Mouse (Mus musculus) lung, adult 2 months (tissue): Measurements from ENCODE around the gene Kdm5a. TPM values are rescaled to one million over a fixed set of nuclear protein-coding genes. Genes with fewer than 3 reads are reported as not detected.

ENCODE experiments used
- DNase-seq: peaks from one replicate; pipeline ENCODE4 v3.0.0; 2022
- H3K4me1 ChIP-seq: fragments of 200-500 bp; 2 replicates; pipeline ENCODE4 v1.6.1; 2011; ENCODE audit warnings: low read length; ENCODE audit not compliant: control insufficient read depth, insufficient read depth
- H3K4me3 ChIP-seq: fragments of 200-500 bp; replicated peaks from 2 replicates; pipeline ENCODE3; 2011; ENCODE audit warnings: low read depth, mild to moderate bottlenecking, control low read depth, low read length; ENCODE audit errors: extremely low read depth
- CTCF ChIP-seq: fragments of 200-500 bp; IDR thresholded peaks from 2 replicates; pipeline ENCODE4 v1.5.1; 2011; ENCODE audit warnings: mild to moderate bottlenecking, low read length, control low read depth; ENCODE audit not compliant: insufficient read depth
- POLR2A ChIP-seq: fragments of 200-500 bp; IDR thresholded peaks from 2 replicates; pipeline ENCODE4 v1.6.1; 2011; ENCODE audit warnings: low read depth, mild to moderate bottlenecking, control low read depth, low read length, borderline replicate concordance; ENCODE audit errors: extremely low read depth
- WGBS: fragments of 180-500 bp; shearing (Covaris S2); methylation state at CpG from one replicate; pipeline ENCODE4 v1.1.7; 2018; 5-methylcytosine and 5-hydroxymethylcytosine counted together
- polyA plus RNA-seq: library from polyadenylated mRNA; depleted of rRNA; stranded (reverse); fragments of >200 nt; gene quantifications from 2 replicates; pipeline ENCODE4 v1.2.3, GENCODE M21; 2012; rRNA removed

Kdm5a gene
- 3.5 and 5.8 TPM in 2 replicates for polyA plus RNA-seq

DNA sequence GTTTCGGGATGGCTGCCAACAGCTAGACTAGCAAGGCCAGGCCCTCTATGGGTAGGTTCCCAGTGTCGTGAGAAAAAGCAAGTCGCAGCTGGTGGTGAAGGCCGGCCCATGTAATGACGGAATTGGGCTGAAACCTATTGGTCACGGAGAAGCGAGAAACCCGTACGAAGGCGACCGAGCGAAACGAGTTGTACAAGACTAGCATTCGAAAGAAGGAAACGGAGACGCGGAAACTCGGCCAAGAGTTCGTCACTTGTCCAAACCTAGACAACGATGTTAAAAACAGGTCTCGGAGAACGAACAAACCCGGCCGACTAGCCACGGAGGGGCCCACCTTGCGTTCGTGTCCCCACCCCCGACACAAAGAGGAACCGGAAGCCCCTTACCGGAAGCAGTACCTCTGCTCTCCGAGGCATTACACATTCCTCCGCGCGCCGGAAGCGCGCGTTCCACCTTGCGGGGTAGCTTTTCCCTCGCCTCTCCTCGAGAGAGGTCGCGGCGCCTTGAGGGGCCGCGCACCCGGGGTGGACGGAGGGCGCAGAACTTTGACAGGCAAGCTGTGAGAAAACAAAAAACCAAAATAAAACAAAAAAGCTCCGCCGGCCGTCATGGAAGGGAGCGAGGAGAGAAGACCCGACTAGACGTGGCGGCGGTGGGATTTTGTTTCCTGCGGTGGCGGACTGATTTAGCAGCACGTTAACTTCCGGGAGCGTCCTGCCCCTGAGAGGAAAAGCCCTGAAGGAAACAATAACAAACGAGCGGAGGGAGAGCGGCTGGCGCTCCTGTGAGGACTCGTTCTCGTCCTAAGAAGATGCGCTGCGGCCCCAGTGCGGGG, at the start of gene Kdm5a, which contains the start of gene Ccdc77:
Kdm5a (plus strand) TSS at position 437 of the 835 bp plus-strand sequence.
Ccdc77 (minus strand) TSS at position 687 of the 835 bp plus-strand sequence.
- peak within 1 kb of the TSS; percentile 67 for H3K4me3 ChIP-seq
- TF ChIP-seq CTCF (no peak), POLR2A (peak; percentile 93)
- DNase-seq = peak; percentile 93
- H3K4me1 ChIP-seq = peaks cover 9% of the 10 kb centered on the region
- WGBS = under 1% methylated on average over 71 of the region's 71 CpGs

DNA sequence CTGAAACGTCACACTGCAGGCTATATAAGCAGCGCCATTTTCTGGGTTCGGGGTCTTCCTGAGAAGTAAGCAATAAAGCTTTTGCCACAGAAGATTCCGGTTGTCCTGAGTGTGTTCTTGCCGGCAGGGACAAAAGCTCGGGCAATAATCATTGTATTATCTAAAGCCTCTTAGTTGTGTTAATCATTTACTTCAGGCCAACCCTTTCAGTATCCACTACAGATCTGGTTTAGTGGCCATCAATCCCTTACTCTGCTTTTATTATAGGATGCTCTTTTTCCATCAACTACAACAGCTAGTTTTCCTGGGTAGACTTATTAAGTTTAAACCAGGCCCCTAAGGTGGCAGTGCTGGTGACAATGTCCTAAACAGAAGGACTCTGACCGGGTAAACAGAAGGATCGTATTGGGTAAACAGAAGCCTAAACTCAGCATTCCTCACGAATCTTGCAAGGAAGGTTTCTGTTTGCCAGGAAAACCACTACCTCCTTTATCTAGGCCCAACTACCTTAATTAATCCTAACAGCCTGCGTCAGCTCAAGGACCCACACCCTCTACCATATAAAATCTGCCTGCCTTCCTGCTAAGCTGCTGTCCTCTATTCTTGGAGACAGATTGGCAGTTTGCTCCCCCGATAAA, 45.5 kb upstream of the Kdm5a start:
- WGBS = 59% methylated on average over 11 of the region's 11 CpGs
- no peak for TF ChIP-seq CTCF
- TF ChIP-seq POLR2A = no peak
- no peak overlapping the region for H3K4me3 ChIP-seq
- H3K4me1 ChIP-seq = no peaks in the 10 kb centered on the region
- DNase-seq = no peak

DNA sequence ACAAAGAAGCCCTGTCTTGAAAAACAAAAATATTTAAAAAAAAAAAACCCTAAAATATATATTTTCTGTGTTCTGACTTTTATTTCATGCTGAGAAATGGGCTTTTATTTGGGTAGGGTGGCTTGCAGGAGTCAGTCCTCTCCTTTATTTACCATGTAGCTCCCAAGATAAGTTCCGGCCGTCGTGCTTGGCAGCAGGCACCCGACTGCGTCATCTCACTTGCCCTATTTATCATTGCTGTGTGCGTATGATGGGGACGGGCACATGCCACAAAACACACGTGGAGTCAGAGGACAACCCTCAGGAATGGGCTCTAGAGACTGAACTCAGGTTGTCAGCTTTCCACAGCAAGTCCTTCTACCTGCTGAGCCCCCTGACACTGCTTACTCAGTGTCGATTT, 44.8 kb upstream of the Kdm5a start:
- no peak for TF ChIP-seq POLR2A
- TF ChIP-seq CTCF = no peak
- WGBS = 61% methylated on average over 9 of the region's 9 CpGs
- DNase-seq = no peak
- no peak overlapping the region for H3K4me3 ChIP-seq
- no peaks in the 10 kb centered on the region for H3K4me1 ChIP-seq

DNA sequence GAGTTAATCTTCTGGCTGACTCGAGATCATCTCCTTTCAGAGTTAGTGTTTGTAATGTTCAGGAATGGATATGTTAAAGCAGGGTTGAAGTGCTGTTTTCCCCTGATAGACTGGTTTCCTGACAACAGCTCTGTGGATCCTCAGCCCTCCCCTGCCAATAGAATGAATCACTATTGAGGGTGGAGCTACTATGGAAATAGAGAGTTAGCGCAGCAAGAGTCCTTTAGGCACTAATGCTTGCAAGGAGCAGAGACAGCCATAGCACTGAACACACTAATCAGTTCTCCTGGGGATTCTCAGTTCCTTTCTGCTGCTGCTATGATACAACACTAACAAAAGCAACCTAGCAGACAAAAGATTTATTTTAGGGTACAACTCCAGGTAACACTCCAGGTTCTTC, 43.6 kb upstream of the Kdm5a start:
- DNase-seq = no peak
- TF ChIP-seq CTCF = no peak
- no peak for TF ChIP-seq POLR2A
- WGBS = 61% methylated on average over 2 of the region's 2 CpGs
- H3K4me3 ChIP-seq = no peak overlapping the region
- no peaks in the 10 kb centered on the region for H3K4me1 ChIP-seq

DNA sequence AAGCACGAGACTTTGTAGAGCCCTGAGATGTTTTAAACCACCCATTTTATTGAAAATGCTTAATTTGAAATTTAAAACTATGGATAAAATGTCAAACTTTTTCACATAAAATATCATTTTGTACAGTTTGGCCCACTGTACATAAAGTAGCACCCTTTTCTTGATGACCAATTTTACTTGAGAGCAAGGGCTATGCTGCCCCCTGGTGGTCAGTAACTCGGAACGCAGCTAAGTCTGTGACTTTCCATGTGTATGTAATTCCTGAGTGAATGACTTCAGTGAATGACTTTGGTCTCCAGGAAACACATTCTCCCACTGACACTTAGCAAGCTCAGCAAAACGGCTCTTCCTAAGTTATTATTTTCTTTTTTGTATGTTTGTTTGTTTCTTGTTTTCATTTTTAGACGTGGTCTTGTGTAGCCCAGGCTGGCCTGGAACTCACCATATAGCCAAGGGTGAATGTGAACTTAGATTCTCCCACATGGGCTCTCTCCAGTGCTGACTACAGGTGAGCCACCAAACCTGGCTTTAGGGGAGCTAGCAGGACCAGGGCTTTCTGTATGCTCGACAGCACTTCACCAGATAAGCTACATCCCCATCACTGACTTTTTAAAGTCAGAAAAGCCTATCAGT, 39.5 kb upstream of the Kdm5a start:
- Histone ChIP-seq H3K4me3 (no peak overlapping the region), H3K4me1 (no peaks in the 10 kb centered on the region)
- DNase-seq = peak; percentile 37
- WGBS = 31% methylated on average over 6 of the region's 6 CpGs
- TF ChIP-seq POLR2A (no peak), CTCF (peak; percentile 73)

DNA sequence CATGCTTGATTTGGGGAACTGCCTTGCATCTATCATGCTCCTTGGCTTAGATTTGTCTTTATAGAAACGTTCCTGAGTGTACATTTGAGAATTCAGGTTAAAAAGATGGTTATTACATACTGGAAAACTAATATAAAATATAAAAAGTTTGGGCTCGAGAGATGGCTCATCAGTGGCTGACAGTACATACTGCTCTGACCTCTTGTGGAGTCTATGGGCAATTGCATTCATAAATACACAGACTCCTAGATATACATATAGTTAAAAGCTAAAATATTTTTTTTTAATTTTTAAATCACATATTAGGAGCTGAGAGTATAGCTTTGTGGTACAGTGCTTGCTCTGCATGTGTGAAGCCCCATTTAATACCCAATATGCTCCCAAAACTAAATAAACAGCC, 31.6 kb upstream of the Kdm5a start:
- TF ChIP-seq POLR2A (no peak), CTCF (no peak)
- Histone ChIP-seq H3K4me1 (no peaks in the 10 kb centered on the region), H3K4me3 (no peak overlapping the region)
- DNase-seq = no peak
- WGBS = 83% methylated on average over 2 of the region's 2 CpGs

DNA sequence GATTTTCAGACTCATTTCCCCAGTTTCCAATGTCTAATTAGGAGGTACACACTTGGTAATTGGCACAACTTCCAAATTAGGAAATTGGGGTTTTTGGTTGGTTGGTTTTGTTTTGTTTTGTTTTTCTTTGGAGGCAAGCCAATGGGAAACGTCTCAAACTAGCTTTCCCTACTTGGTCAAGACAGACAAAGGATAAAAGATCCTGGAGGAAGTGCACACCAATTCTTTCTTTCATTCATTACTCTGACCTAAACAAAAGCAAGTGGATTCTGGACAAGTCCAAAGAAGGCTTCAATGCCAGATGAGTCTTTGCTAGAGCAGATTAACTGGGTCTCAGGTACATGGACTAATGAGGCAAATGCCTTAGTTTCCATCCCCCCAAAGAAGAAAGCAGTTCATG, 19.9 kb upstream of the Kdm5a start:
- TF ChIP-seq CTCF = no peak
- Histone ChIP-seq H3K4me1 (no peaks in the 10 kb centered on the region), H3K4me3 (no peak overlapping the region)
- DNase-seq = no peak
- 18% methylated on average over 1 of the region's 1 CpGs for WGBS

DNA sequence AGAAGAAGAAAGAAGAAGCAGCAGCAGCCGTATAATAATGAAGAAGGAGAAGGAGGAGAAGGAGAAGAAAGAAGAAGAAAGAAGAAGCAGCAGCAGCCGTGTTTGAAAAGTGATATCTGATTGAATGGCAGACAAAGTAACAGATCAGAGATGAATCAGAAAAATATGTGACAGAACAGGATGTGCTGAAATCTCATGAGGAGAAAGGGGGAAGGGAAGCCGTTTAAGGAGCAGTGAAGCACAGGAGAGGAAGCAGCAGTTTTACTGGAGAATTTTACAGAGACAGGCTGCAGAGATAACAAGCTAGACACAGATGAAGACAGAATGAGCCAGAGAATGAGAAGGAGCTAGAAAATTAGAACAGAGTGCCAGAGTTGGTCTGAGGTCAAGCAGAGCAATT, 14.9 kb upstream of the Kdm5a start:
- Histone ChIP-seq H3K4me3 (no peak overlapping the region), H3K4me1 (no peaks in the 10 kb centered on the region)
- 85% methylated on average over 3 of the region's 3 CpGs for WGBS
- TF ChIP-seq CTCF (no peak), POLR2A (no peak)
- DNase-seq = no peak

DNA sequence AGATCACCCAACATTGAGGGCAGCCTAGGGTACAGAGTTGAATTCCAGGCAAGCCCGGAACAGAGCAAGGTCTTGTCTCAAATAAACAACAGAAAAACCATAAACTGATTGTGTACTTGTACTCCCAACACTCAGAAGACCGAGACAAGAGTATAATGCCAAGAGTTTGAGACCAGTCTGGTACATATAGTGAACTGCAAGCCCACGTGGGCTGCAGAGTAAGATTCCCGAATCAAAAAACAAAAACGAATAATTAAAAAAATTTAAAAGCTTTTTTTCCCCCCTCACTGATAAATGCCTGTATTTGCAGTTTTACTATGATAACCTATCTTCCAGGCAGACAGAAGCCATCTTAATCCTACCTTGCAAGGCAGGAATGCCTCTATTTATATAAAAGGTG, 7.4 kb upstream of the Kdm5a start:
- peak overlapping the region; percentile 1 for H3K4me3 ChIP-seq
- WGBS = 21% methylated on average over 5 of the region's 5 CpGs
- TF ChIP-seq POLR2A (no peak), CTCF (no peak)
- H3K4me1 ChIP-seq = no peaks in the 10 kb centered on the region; the same call in 1 of the 2 replicates
- DNase-seq = no peak

DNA sequence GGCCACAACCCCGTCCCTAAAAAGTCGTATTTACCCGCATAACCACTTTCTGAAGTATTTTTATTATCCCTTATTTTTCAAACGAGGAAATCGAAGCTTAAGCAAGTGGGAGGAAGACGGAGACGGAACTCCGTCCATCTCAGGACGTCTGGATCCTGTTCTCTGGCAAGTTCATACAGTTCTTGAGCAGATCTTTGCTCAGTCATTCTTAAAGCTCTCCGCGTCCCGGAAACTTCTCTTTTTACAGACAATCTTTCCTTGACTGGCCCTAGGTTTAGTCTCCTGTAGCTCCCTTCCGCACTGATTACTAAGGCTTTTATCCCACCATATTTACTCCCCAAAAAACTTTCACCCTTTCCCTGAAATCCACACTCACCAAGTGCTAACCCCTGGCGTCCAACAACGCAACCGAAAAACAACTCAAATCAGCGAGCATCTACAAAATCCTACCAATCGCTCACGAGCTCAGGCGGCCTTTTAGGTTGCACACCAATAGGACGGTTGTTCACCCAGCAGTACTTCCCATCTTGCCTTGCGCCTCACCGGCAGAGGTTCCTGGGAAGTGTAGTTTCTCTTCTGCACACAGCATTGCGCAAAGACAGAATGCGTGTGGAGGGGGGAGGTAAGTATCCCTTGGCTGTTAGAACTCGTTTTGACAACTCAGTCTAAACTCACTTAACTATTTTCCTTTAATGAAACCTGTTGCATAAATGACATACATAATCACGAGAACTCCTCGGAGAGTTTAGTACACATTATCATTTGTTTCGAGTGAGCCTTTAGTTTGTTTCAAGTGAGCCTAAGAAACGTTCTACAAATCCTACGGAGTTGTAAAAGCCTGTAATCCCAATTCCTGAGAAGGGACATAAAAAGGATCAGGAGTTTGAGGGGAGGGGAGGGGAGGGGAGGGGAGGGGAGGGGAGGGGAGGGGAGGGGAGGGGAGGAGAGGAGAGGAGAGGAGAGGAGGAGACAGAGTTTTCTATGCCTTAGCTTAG, 6.7 kb upstream of the Kdm5a start:
- no peak for TF ChIP-seq CTCF
- TF ChIP-seq POLR2A = peak; percentile 49; the same call in 1 of the 2 replicates
- no peaks in the 10 kb centered on the region; the same call in 1 of the 2 replicates for H3K4me1 ChIP-seq
- WGBS = under 1% methylated on average over 31 of the region's 31 CpGs
- peak; percentile 70 for DNase-seq
- peak overlapping the region; percentile 59 for H3K4me3 ChIP-seq
